Mouse (Mus musculus) megakaryocyte-erythroid progenitor cell, adult 5 weeks (primary cell): ENCODE results near the gene Adm. TPM values are rescaled to one million over a fixed set of nuclear protein-coding genes. Genes with fewer than 3 reads are reported as not detected.

ENCODE experiments used
- polyA plus RNA-seq: library from polyadenylated mRNA; stranded (reverse); fragments of >175 nt; gene quantifications from 2 replicates; pipeline ENCODE4 v1.2.3, GENCODE M21; 2012

Adm gene
- 0.20 and 0.55 TPM in 2 replicates for polyA plus RNA-seq

GRCm38 (mm10) chr7:110627486-110628272 is at the start of gene Adm:
Gene Adm, plus strand, starts transcription at chr7:110627661.

GRCm38 (mm10) chr7:110614133-110615063 is 13.1 kb upstream of the Adm start, which contains the start of gene Sbf2:
Gene Sbf2, minus strand, starts transcription at chr7:110614922.

Other genes starting within 250 kb of the Adm start
- gene Sbf2, start 12.7 kb upstream of the Adm start, polyA plus RNA-seq: 0.17 and 0.19 TPM in 2 replicates
- 4.5 and 5.1 TPM in 2 replicates for gene Ampd3, start 140.5 kb downstream of the Adm start, polyA plus RNA-seq
- 1.6 and 2.1 TPM in 2 replicates for gene Rnf141, start 216.8 kb downstream of the Adm start, polyA plus RNA-seq
- gene Lyve1, start 235.6 kb downstream of the Adm start, polyA plus RNA-seq: not detected in 2 replicates